Mouse (Mus musculus) brain, embryonic 14.5 days (tissue): Measurements from ENCODE around the gene Arhgap22.

Experiments
- CTCF ChIP-seq: fragments of 200-500 bp; IDR thresholded peaks from 2 replicates; pipeline ENCODE4 v1.5.1; 2012; ENCODE audit warnings: inconsistent platforms, mild to moderate bottlenecking, moderate library complexity, borderline replicate concordance; ENCODE audit not compliant: insufficient read depth, insufficient read length; ENCODE audit errors: extremely low read depth
- POLR2A ChIP-seq: fragments of 200-500 bp; IDR thresholded peaks from 2 replicates; pipeline ENCODE4 v1.6.1; 2012; ENCODE audit warnings: mild to moderate bottlenecking, inconsistent platforms, borderline replicate concordance; ENCODE audit not compliant: poor library complexity, insufficient read depth, insufficient read length, severe bottlenecking; ENCODE audit errors: extremely low read depth

DNA sequence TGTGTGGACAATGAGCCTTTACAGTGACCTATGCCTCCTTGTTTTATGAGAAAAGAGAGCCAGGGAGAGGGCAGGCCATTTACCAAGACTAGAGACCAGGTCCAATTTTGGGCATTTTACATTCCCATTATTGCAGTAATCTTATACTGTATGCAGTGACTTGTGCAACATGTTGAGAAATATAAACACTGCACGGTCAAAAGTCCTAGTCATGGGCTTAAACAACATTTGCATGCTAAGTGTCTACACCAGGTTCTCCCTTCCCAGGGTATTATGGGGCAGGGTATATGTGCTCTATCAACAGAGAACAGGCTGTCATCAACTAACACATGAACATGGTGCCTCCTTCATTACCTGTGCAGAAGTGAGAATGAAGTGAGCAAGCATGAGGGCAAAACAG, 160.3 kb downstream of the Arhgap22 start:
- TF ChIP-seq CTCF (no peak), POLR2A (no peak)
